Mouse (Mus musculus) liver, embryonic 14.5 days (tissue): ENCODE measurements at regions not wholly inside any gene's neighbourhood (a gene's known extent, or its start where the extent isn't known, plus 50 kb on each side); places are given as distances from the start of the nearest gene placed in this dataset.

Experiments
- ATAC-seq: fragments of 200-750 bp; cut with Nextera tagmentation; 2 replicates; pipeline ENCODE4 v1.8.0; 2017; ENCODE audit warnings: moderate number of reproducible peaks, mild to moderate bottlenecking, moderate library complexity; ENCODE audit not compliant: insufficient read depth
- DNase-seq, 3 experiments: peaks; one replicate each; pipeline ENCODE4 v3.0.0-alpha.2; 2012 to 2013; ENCODE audit warnings: low read depth in 3 of 3, low spot score in 3 of 3
- H3K27ac ChIP-seq: fragments of 300-500 bp; sonication (generic); 2 replicates; pipeline ENCODE4 v1.5.1; 2014; ENCODE audit warnings: moderate library complexity, mild to moderate bottlenecking, control low read depth, inconsistent platforms
- H3K27me3 ChIP-seq: fragments of 300-500 bp; sonication (generic); 2 replicates; pipeline ENCODE4 v1.6.1; 2014; ENCODE audit warnings: mild to moderate bottlenecking, low read length, moderate library complexity; ENCODE audit not compliant: control insufficient read depth, insufficient read depth
- H3K36me3 ChIP-seq: fragments of 300-500 bp; sonication (generic); replicated peaks from 2 replicates; pipeline ENCODE4 v1.6.1; 2014; ENCODE audit warnings: low read depth; ENCODE audit not compliant: control insufficient read depth, insufficient read depth
- H3K4me1 ChIP-seq, 2 experiments: fragments of 200-500 bp in 1 of 2; fragments of 300-500 bp in 1 of 2; sonication (generic) in 1 of 2; replicated peaks; 2 replicates each; pipeline ENCODE4 v1.6.1; 2012 to 2014; ENCODE audit warnings: antibody characterized with exemption in 1 of 2, inconsistent platforms in 1 of 2, low read length in 1 of 2; ENCODE audit not compliant: control insufficient read depth in 2 of 2, insufficient read depth in 2 of 2
- H3K4me2 ChIP-seq: fragments of 300-500 bp; sonication (generic); 2 replicates; pipeline ENCODE4 v1.6.1; 2014; ENCODE audit warnings: low read depth, mild to moderate bottlenecking, control low read depth, moderate library complexity
- H3K4me3 ChIP-seq, 2 experiments: fragments of 200-500 bp in 1 of 2; fragments of 300-500 bp in 1 of 2; sonication (generic) in 1 of 2; 2 replicates each; pipeline ENCODE4 v1.5.1; 2012 to 2014; ENCODE audit warnings: low read depth in 2 of 2, low read length in 2 of 2, mild to moderate bottlenecking in 2 of 2, control low read depth in 1 of 2, inconsistent platforms in 1 of 2, moderate library complexity in 1 of 2; ENCODE audit not compliant: insufficient read depth in 1 of 2
- H3K9ac ChIP-seq: fragments of 300-500 bp; sonication (generic); replicated peaks from 2 replicates; pipeline ENCODE4 v1.6.1; 2014; ENCODE audit warnings: mild to moderate bottlenecking, control low read depth, moderate library complexity
- H3K9me3 ChIP-seq: fragments of 300-500 bp; sonication (generic); 2 replicates; pipeline ENCODE4 v1.6.1; 2016; ENCODE audit warnings: low read length, mixed read lengths; ENCODE audit not compliant: control insufficient read depth
- CTCF ChIP-seq: IDR thresholded peaks from 2 replicates; pipeline ENCODE4 v1.5.1; 2016; ENCODE audit warnings: antibody characterized with exemption, low read depth, control low read depth
- EP300 ChIP-seq: IDR thresholded peaks from 2 replicates; pipeline ENCODE4 v1.6.1; 2016; ENCODE audit warnings: antibody characterized with exemption, low read depth
- WGBS: fragments of 180-500 bp; shearing (Covaris S2); extraction: QIAGEN DNeasy Blood & Tissue Kit; methylation state at CpG from one replicate; pipeline ENCODE4 v1.1.7; 2014; ENCODE audit not compliant: insufficient replicate concordance; 5-methylcytosine and 5-hydroxymethylcytosine counted together

DNA sequence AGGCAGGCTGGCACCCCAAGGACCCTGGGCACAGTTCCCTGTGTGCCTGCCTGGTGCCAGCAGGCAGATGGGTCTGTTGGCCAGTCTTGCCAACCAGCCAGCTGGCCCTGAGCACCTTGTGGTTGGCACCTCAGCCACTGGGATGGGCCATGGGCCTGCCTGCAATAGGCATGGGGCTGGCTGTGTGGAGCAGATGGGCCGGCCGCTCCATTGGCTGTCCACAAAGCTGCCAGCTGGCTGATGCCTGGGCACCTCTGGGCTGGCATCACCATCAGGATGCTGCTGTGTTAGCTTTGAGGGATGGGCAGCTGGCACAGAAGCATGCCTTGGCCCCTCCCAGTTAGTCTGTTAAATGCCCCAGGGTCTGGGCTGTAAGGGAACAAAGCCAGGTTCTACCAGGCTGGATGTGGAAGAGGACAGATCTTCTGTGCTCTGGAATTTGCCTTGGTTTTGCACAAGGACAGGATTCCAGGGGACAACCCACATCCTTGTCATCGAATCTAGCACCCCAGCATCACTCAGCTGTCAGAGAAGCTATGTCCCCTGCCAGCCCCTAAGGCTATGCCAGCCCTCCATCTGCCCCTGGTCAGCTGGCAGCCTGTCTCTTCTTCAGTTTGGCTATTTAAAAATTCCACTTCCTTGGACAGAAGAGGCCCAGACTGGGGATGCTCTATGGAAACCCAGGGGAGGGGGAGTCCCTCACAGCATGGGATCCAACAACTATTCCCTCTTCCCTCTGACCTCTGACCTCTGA lies 201.8 kb downstream of the Gm26897 start:
- 71% methylated on average over 3 of the region's 3 CpGs for WGBS
- no peaks in the 10 kb centered on the region for H3K4me1 ChIP-seq
- no peak for ATAC-seq

DNA sequence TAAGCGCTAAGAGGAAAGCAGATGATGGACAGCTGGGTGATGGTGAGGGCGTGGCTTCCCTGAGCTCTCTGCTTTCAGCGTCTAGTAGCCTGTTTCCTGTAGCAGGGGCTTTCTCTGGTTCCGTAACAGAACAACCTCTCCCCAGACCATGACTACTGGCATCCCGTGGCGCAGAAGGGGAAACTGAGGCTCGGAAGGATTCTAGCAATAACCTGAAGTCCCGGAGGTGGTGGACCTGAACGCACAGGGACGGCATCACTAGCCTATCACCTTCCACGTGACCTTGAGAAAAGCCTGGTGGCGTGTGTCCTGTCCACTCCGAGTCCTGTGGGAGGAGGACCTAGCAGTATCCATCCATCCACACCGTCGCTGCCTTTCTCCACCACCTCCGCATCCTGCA lies 208.1 kb downstream of the Gm26897 start:
- Histone ChIP-seq H3K36me3 (no peaks in the 10 kb centered on the region), H3K27me3 (no peaks in the 10 kb centered on the region), H3K4me2 (no peak overlapping the region), H3K9ac (no peak overlapping the region), H3K4me3 (no peak overlapping the region), H3K4me1 (no peaks in the 10 kb centered on the region), H3K9me3 (no peaks in the 10 kb centered on the region), H3K27ac (no peak overlapping the region)
- TF ChIP-seq EP300, result no peak
- TF ChIP-seq CTCF, result no peak
- DNase-seq, result no peak
- no peak for ATAC-seq
- WGBS, result 66% methylated on average over 16 of the region's 16 CpGs

More for the DNA sequence above, 201.8 kb downstream of the Gm26897 start:
- H3K27ac ChIP-seq, result no peak overlapping the region
- H3K4me3 ChIP-seq, result no peak overlapping the region
- no peaks in the 10 kb centered on the region for H3K27me3 ChIP-seq
- H3K36me3 ChIP-seq, result no peaks in the 10 kb centered on the region
- H3K9ac ChIP-seq, result no peak overlapping the region
- H3K9me3 ChIP-seq, result no peaks in the 10 kb centered on the region
- TF ChIP-seq CTCF, result no peak
- TF ChIP-seq EP300, result no peak
- H3K4me2 ChIP-seq, result no peak overlapping the region
- no peak for DNase-seq

DNA sequence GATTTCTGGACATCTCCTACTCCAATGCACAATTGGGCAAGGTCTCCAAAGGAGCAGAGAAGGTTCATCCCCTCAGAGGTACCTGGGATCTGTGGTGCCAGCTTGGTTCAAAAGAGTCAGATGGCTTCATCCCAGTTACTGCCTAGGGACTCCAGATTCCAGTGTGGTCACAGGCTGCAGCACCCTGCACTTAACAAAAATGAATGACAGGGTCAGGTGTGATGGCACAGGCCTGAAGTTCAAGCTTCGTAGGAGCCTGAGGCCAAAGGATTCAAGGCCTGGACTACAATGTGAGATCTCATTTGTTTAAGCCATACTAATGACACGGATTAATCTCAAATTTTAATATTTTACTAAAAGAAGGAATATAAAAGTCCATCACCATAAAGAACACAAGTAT lies 209.1 kb downstream of the Gm26897 start:
- WGBS, result 60% methylated on average over 2 of the region's 2 CpGs
- Histone ChIP-seq H3K27me3 (no peaks in the 10 kb centered on the region), H3K4me1 (no peaks in the 10 kb centered on the region), H3K9me3 (no peaks in the 10 kb centered on the region), H3K9ac (no peak overlapping the region), H3K4me2 (no peak overlapping the region), H3K4me3 (no peak overlapping the region), H3K36me3 (no peaks in the 10 kb centered on the region), H3K27ac (no peak overlapping the region)
- DNase-seq (no peak), ATAC-seq (no peak)
- TF ChIP-seq CTCF (no peak), EP300 (no peak)

DNA sequence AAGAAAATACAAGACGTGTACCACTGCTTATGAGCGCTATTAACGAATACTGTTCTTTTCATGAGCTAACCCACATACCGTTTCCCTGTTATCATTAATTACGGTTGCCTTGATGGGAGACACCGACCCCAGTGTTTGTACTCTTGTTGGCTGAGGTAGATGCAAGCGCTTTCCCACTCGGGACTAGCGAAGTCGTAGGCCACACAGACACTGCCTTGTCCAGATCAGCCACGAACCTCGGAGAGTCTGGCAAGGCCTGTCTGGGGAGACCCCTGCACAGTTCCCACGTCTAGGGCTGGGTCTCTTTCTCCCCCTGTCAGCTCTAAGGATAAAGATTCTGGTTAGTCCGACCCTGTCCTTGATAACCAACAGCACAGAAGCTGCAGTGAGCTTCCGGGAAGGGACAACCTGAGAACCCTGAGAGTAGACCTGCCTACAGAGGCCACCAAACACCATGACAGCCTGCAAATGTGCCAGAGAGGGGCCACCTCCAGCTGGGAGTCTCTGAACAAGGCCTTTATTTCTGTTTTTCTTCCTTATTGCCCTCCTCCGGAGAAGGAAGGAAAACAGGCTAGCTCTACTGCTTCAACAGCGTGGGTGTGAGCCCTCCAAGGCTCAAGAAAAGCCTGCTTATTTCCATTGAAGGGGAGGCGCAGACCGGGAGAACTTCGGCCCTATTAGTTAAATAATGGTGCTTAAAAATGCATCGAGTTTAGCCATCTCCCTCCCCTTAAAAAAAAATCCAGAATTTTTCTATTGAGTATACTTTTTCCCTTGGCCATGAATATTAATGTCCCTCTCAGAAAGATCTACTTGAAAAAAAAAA lies 209.8 kb downstream of the Gm26897 start:
- H3K9me3 ChIP-seq, result no peaks in the 10 kb centered on the region
- no peaks in the 10 kb centered on the region for H3K36me3 ChIP-seq
- DNase-seq (no peak), ATAC-seq (no peak)
- H3K27ac ChIP-seq, result no peak overlapping the region
- WGBS, result 66% methylated on average over 21 of the region's 21 CpGs
- H3K4me2 ChIP-seq, result no peak overlapping the region
- H3K4me1 ChIP-seq, result no peaks in the 10 kb centered on the region
- no peaks in the 10 kb centered on the region for H3K27me3 ChIP-seq
- no peak overlapping the region for H3K4me3 ChIP-seq
- no peak for TF ChIP-seq EP300
- no peak for TF ChIP-seq CTCF
- H3K9ac ChIP-seq, result no peak overlapping the region

DNA sequence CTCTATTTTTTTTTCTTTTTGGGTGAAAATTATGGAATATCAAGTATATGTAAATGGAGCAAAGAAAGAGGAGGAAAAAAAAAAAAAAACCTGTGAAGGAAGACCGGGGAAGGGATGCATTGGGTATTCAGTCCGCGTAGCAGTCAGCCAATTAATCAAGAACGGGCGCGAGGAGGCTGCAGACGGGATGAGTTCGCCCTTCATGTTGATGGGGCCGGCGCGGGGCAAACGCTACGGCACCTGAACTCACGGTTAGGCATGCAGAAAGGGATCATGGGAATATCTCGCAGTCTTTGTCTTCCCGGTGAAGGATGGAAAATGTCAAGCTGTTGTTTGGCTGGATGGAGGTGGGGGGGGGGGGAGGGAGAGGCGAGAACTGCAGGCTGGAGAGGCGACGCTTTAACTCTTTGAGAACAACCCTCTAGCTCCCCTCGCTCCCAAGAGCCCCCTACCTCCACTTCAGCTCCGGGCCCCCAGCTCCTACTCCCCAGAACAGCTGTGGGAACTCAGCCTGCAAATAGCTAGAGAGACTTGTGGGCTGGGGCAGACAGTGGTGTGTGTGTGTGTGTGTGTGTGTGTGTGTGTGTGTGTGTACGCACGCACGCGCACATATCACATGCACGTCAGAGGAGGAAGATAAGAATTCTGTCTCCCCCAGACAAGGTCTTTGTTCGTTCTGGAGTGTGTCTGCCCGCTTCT lies 210.7 kb downstream of the Gm26897 start:
- WGBS, result 33% methylated on average over 28 of the region's 28 CpGs
- DNase-seq (no peak), ATAC-seq (no peak)
- Histone ChIP-seq H3K9me3 (no peaks in the 10 kb centered on the region), H3K27me3 (no peaks in the 10 kb centered on the region), H3K4me3 (no peak overlapping the region), H3K9ac (no peak overlapping the region), H3K36me3 (no peaks in the 10 kb centered on the region), H3K27ac (no peak overlapping the region), H3K4me1 (no peaks in the 10 kb centered on the region), H3K4me2 (no peak overlapping the region)
- TF ChIP-seq EP300, result no peak
